Mouse (Mus musculus): ENCODE measurements around the gene Disc1.
A peak's percentile ranks its signal among the peaks of the same experiment; 100 is the strongest.

The Disc1 gene

DNA sequence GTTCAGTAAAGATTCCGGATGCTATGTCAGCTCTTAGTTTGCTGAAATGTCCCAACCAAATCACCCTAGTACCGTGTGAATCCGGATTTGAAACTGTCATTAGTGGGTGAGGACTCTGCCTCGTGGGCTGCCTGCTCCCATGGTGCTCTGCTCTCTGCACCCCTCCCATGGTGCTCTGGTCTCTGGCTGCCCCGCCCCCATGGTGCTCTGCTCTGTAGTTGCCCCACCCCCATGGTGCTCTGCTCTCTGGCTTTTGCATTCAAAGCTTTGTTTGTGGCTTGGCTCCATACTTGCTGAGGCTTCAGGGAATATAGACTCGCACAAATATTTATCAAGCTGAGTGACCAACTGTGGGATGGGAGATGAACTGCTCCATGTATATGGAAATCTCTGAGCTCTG is 123.1 kb downstream of the Disc1 start:
- no peak for DNase-seq (ENCODE audit: low spot score in 2 of 2)

DNA sequence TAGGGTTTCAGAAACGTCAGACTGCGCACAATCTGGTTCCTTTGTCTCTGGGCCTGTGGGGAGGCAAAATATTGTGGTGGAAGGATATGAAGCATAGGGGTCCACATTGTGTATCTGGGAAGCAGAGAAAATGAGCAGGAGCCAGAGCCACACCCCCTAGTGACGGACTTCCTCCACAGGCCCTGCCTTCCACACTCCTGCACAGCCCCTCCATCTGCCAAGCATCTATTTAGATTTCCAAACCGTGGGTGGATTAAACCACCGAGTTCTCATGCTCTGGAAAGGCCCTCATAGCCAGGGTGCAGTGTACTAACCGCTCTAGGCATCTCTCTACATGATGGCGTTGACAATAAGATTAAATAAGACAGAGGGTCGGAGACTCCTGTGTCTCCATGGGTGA is 124.0 kb downstream of the Disc1 start:
- no peak for DNase-seq (ENCODE audit: low spot score in 2 of 2)

DNA sequence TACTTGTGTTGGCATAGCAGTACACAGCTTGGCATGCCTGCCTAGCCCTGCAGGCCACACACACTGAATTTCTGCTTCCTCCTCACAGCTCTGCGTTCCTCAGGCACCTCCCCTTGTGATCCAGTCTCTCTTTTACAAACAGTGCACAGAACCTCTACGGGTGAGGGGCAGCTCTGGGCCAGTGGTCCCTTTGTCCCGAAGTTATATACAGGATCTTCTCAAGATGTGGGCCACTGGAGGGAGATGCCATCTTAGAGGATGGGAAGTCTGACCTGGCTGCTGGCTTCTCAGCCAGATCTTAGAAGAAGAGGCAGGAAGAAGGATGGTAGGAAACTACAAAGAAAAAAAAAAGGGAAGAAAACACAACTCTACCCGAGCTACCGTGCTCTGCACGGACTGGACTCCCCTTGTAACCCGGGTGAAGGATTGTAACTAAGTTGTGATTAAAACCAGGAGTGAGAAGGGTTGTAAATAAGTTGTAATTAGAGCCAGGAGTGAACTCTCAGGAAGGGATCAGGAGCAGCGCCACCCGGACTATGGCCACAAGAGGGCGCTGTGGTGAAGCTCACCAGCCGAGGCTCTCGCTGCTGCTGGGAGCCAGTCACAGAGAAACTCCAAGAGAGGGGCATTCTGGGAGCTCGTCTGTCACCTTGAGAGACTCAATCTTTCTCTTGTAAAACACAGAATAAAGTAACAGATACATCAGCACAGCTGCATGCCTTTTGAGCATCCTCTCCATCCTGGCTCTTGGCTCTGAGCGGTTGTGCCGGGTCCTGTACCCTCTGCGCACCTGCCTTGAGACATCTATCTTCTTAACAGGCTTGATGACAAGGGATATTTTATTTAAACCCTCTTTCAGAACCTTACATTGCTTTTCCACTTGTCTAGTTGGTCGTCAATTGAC is 129.8 kb downstream of the Disc1 start:
- DNase-seq (ENCODE audit: low spot score in 2 of 2) = peak; percentile 72 to 80

DNA sequence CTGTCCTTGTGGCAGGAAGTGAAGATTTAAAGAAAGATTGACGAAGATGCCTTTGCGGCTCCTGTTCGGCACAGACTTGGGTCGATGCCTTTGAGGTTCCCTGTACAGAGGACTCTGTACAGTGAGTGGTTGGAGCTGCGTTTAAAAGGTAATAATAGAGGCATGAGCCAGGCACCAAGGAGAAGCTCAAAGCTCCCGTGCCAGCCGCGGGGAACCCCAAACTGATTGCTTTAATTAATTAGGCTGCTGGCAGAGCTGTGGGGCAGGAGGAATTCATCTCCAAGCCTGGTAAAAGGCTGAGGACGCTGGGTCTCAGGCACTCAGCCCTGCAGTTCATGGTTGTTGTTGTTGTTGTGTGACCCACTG is 130.4 kb downstream of the Disc1 start:
- DNase-seq (ENCODE audit: low spot score in 2 of 2) = no peak

DNA sequence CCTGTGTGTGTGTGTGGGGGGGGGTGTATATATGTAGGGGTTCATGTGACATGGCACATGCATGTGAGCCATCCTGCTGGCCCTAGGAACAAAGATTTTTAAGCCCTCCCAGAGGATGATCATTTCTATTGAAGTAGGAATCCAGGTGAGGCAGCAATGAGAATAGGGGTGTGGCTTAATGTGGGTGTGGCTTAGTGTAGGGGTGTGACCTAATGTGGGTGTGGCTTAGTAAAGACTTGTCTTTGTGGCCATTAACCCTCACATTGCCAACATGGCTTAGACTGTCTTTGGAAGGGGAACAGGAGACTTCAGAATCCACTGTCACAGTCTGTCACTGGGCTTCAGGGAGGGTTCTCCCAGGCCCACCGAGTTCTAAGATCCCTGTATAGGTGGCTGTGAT is 130.9 kb downstream of the Disc1 start:
- DNase-seq (ENCODE audit: low spot score in 2 of 2) = no peak

DNA sequence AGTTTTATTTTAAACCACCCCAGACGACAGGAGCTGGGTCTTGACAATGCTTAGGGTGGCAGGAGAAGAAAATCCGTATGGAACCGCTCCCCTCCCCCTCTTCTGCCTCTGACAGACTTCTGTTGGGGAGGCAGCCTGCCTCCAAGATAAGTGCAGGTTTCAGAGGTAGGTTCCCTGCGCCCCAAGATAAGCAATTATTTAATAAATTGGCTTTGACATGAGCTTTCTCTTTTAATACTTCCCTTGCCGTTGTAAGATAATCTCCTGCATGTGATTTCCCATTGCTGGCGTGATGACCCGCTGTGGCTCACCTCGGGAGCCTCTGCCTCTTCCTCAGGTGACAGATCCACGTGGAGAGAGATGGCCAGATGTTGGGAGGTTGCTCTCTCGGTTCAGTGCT is 133.0 kb downstream of the Disc1 start:
- no peak for DNase-seq (ENCODE audit: low spot score in 2 of 2)

DNA sequence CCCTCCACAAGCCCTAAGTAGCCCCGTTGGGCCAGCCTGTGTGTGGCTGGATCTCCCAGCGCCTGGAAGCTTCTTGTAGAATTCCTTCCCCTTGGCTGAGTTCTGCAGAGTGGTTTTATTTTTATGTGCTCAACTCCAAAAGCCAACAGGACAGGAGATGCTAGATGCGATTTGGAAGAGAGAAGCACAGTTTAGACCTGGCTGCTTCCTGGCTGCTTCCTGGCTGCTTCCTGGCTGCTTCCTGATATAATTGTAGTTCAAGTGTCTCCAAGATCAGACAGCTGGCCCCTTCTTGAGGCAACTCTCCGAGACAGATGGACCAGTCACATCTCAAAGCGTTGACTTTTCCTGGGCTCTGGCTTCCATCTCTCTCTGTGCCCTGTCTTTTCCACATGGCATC is 139.7 kb downstream of the Disc1 start:
- no peak for DNase-seq (ENCODE audit: low spot score in 2 of 2)

DNA sequence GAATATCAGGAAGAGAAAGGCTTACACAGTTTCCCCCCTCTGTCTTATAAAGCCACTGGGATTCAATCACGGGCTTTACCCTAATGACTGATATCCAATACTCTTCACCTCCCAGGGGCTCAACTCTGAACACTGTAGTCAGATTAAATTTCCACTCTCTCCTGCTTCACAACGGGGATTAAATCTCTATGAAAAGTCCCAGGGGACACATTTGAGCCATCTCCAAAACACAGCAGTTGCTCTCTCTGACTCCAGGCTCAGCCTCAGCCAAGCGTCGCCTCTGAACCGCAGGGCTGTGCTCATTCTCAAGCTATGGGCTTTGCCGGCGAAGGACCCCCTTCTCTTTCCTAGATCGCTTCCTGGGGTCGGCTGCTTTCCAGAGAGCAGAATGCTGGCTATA is 141.1 kb downstream of the Disc1 start:
- DNase-seq (ENCODE audit: low spot score in 2 of 2) = no peak

DNA sequence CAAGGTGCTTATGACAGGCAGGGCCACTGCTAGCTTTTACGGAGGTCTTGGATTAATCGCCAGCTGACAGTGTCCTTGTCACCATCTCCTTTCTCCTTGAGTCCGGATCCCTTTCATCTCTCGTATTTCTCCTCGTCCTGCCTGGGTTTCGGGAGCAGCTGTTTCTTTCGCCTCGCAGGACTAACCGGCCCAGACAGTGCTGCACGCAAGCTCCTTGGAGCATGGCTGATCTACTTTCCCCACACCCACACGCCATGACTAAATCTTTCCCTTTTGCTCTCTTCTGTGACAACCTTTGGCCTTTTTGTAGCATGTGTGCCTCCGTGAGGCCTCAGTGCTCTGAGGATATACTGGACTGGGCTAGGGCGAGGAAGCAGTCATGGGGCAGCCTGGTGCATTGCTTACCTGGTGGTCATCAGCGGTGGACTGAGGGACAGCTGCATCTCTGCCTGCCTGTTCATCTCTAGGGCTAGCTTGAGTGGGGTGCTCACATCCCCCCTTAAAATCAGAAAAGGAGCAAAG is 142.6 kb downstream of the Disc1 start:
- DNase-seq (ENCODE audit: low spot score in 2 of 2) = no peak

DNA sequence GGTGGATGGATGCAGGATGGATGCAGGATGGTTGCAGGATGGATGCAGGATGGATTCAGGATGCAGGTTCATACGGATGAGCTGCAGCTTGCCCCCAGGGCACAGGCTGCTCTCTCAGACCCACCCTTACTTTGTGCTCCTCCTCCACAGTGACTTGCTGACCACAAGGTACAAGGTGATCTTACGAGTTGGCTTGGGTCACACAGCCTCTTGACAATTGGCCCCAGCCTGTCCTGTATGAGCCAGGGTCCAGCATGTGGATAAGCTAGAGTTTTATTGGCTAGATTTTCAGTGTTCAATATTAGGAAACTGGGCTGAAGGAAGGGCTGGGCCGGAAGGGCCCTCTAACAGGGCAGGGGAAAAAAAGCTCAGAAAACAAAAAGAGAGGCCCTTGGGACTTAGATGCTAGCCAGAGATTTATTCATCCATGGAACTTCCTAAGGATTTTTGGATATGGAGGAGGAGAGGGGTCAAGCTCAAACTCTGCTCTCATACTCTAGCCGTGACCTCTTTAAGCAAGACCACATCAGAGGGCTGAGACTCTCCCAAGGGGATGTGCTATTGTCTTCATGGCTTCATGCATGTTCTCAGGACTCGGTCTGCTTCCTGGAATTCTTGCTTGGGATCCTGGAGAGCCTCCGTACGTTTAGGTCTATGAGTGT is 143.5 kb downstream of the Disc1 start:
- no peak for DNase-seq (ENCODE audit: low spot score in 2 of 2)

DNA sequence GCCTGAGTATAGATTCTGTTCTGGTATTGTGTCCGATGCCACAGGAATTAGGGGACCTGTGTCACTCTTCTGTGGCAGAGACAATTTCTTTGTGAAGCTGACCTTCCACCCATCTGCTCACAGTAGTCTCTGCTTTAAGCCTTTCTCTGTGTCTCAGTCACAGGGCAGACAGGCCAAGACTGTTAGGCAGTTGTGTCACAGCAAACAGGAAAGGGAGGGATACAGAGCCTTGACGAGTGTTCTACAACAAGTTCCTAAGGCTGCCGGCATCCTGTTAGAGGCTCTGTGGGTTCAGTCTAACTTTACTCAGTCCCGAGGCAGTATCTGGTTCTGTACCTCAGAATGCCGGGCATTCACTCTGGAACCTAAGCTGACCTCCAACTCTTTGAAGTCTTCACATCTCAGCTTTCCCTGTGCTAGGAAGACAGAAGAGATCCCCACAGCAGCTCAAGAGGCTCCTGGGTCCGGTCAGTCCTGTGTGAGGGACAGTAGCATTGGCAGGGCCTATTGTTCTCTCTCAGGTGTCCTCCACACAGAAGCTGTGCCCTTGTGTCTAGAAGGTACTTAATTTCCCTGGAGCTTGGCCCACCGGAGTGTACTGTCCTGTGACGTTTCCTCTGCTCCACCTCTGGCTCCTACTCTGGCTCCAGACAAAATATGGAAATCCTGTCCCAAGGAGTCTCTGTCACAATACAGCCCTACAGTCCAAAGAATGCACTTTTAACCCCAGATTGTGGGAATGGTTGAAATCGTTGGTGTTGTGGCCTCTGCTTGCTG is 144.6 kb downstream of the Disc1 start:
- no peak for DNase-seq (ENCODE audit: low spot score in 2 of 2)

DNA sequence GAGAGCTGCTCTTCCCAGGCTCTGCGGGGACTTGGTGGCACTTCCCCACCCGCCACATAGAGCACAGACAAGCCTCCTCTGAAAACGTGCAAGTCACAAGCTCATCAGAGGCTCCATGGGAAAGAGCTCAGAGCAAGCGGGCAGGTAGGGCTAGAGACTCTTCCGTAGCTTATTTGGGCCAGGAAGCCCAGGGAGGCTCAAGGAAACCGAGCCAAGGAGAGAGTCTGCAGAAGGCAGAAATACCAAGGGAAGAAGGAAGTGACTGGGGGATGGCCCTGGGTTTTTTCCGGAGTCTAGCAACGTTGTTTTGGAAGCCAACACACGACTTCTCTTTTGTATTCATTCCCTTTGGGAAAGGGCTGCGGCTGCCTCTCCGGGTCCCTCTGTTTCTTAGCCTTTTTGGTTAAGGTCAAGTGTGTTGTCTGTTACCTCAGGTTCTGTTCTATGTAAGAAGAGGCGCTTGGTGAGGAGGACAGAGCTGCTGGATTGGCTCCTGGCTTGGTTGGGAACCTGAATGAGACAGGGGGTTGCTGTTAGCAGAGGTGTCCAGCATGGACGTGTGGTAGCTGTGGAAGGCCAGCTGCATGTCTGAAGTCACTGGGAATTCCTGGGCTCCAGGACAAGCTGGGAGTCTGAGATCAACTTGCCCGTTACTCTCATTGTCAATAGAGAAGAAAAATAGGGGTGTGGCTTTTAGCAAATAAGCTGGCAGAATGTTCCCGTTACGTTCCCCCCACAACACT is 145.4 kb downstream of the Disc1 start:
- no peak for DNase-seq (ENCODE audit: low spot score in 2 of 2)

DNA sequence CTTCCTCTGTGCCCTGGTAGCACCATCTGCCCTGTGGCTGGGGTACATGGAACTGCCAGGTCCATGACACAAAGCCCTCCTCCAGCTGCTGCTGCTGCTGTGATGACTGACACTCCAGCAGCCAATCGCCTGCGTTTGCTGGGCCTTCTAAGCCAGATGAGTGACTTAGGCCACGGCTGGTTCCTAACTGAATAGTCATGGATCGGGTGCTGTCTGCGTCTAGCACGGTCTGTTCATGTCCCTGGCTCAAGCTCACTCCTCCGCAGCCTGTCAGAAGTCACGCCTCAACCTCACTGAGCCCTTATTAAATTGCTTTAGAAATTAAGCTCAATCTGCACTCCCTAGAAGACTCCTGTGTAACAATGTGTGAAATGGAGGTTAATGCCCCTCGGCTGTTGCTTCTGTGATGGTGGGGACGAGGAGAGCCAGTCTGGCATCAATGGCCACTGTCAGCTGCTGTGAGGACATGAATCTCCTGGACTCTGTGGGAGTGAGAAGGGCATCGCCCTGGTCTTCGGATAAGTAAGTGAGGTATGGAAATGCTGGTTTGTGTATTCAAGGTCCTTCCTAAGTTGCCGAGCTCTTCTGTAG is 146.4 kb downstream of the Disc1 start:
- DNase-seq (ENCODE audit: low spot score in 2 of 2) = no peak

DNA sequence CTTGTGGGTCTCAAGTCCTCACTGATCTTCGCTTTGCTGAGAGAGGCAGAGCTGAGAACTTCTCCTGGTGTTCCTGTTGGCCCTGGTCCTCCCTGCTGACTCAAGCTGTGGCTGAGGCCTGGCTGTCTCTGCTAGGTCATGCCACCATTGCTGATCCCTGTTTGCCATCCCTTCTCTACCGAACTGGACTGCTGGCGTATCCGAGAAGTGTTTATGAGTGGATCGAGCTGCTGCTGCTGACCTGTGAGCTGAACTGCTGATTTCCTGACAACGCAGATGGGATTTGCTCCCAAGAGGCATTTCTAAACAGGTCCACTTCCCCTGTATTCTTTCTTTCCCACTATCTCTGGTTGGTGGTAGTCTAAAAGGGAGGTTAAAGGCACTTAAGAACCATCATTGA is 147.7 kb downstream of the Disc1 start:
- DNase-seq (ENCODE audit: low spot score in 2 of 2) = no peak

DNA sequence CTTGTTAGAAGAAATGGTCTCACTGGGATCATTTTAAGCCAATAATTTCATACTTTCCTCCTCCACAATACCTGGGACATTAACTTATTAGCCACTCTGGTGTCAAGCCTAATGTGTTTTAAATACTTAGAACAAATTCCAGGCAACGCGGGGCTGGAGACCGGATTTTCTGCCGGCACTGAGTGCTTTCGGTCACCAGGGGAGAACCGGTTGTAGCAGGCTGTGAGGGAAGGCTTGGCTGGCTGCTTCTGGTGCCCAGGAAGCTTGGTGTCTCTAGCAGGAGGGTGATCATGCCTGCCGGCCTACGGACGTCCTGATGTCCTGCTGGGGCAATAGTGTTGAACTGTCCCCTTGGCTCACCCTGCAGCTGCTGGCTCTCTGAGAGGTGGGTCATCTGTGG is 149.0 kb downstream of the Disc1 start:
- DNase-seq (ENCODE audit: low spot score in 2 of 2) = no peak

DNA sequence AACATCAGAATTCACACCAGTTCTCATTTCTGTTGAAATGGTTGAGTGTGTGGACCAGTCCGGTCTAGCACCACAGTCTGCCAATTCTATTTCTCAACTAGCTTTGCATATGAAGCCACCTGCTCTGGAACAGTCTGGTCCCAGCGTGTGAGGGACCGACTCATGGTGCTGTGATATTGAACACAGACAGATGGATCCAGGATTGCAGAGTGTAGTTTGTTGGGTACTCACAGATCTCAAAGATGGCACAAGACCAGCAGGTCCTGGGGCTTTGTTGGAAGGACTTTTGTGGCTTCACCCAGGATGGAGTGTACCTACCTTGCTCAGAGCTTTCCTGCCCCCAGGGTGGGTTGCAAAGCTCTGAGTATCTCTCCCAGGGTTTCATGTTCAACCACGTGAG is 151.6 kb downstream of the Disc1 start:
- DNase-seq (ENCODE audit: low spot score in 2 of 2) = no peak

DNA sequence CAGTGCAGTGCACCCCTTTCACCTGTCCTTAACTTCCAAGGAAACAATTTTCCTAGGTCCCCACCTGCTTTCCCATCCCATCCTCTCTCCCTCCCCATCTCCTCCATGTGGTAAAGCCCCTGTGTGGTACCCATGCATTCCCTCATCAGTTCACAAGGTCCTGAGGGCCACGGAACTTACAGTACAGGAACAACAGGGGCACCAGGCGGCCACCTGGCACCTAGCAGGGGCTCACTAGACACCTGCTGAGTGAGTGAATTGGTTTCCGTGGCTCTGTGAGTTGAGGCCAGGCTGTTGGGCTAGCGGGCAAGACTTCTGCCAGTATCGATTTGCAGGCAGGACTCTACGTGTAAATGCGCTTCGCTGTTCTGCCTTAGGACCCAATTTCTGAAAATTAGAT is 152.4 kb downstream of the Disc1 start:
- no peak for DNase-seq (ENCODE audit: low spot score in 2 of 2)

DNA sequence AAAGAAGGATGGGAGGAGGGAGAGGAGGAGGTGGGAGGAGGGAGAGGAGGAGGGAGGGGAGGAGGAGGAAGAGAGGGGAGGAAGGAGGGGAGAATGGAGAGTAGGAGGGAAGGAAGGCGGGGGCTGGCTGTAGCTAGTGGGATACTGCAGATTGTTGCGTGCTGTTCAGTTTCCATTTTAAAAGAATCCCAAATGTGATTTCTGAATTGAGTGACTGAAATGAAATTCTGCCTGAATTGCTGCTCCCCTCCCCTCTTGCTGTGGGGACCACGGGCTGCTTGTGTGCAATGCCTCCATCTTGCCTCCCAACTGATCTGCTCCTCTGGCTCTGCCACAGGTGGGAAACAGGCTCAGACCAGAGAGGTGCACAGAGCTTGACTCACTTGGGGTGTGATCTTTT is 153.0 kb downstream of the Disc1 start:
- no peak for DNase-seq (ENCODE audit: low spot score in 2 of 2)

DNA sequence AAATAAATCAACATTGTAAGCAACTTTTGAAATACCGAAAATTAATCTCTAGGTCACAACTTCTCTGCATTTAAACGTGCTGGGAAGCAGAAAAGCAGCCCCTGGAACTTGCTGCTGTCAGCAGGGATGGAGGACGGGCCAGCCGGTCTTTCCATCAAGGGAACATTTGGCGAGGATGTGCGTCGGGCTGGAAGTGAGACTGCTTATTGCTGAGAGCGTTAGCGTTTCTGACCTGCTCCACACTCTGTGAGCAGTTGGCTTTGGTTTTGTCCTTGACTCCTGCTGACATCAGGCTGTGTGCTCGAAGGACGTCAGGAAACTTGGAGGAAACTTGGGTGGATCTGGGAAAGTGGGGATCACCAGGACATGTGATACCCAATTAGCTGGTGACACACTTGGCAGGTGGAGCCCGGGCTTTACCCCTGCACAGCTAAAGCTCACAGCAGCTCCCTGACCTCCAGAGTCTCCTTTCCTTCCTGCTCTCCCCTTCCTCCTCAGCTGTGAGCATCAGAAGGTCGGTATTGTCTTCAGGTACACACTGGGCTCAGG is 158.7 kb downstream of the Disc1 start:
- DNase-seq (ENCODE audit: low spot score in 2 of 2) = no peak

DNA sequence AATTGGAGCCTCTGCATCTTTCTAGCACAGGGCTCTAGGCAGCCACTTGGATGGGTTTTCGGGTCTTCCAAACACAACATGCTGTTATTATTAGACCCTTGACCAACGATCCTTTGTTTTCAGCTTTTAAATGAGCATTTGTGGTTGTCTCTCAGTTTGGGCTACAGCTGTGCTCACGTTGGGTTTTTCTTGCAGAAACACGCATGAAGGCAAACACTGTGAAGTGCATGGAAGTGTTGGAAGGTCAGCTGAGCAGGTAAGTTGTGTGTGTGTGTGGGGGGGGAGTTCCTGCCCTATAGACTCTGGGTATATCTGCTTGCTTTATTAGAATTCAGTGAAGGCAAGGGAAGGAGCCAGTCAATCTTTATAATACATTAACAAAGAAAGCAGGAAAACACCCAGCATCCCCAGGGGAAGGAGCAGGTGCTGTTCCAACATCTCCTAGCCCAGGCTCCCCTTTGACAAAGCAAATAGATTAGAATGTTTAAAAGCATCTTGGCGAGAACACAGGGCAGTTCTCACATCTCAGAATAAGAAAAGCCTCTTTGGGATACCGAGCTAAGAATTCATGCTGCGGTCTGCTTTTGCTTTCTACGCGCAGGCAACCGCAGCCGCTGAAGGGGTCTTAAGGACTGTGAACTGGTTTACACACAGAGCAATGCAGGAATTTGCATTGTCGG is 164.0 kb downstream of the Disc1 start:
- no peak for DNase-seq (ENCODE audit: low spot score in 2 of 2)

Data from urinary bladder, postnatal 36 days (tissue).